11 mouse cellular contexts compared by ENCODE assay signal in the genomic region with DNA sequence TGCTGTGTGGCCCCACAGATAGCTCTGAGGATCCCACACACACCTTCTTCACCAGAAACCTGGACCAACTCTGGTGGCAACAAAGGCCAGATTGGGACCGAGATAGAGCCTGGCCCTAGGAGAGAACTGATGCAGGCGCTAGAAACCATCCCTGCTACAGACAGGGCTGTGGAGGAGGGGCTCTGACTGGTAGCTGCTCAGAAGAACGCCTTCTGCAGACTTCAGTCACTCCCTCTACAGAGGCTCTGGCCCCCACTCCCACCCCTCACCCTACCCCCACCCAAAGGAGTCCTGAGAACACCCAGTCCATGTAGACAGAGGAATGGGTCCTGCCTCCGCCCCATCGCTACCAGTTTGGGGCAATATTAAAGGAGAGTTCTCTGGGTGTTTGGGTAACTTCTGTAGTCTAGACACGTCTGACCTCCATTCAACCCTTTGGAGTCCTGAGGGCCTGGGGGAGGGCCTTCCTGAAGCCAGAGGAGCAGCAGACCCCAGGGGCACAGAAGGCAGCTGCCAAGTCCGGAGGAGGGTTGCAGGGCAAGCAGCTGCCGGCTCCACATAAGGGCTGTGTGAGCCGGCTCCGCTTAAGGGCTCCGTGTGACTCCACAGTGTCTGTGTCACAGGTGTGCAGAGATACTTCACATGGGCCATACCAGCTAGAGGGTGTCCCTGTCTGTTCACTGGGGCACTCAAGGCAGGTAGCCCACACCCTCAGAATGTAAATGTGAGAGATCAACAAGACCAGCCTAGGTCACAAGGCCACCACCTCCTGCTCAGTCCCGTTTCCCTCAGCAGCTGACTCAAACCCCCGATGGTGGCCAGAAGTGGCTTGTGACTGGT. TPM values are rescaled to one million over a fixed set of nuclear protein-coding genes. Genes with fewer than 3 reads are reported as not detected.
DNase-seq lines count a peak whose midpoint lies in the region; ATAC-seq and TF ChIP-seq lines count a peak whose summit lies in the region.
"Had no signal": no experiment of that assay in that cellular context is flagged by ENCODE, and none has a peak within 500 bp of the region (broad histone marks: within the 10 kb centered on the region; RNA-seq: fewer than 3 reads in every experiment).

No protein-coding gene starts in this region.

- DNase-seq in heart, adult 11 months = no peak
- DNase-seq in hindbrain, postnatal 0 days (ENCODE audit: low spot score) = no peak
- DNase-seq in frontal cortex, postnatal 10 days (ENCODE audit: low spot score in 2 of 2) = no peak
- DNase-seq in thymus, adult 18-20 months = no peak
- DNase-seq: heart, postnatal 10 days; layer of hippocampus, postnatal 36 days; lung, postnatal 10 days had no signal

- 0 out of 2 replicates have a peak overlapping the region, but pooled peaks have one; percentile 52 for H3K9ac ChIP-seq in heart, embryonic 11.5 days (ENCODE audit: low read depth, low read length)
- no peak overlapping the region for H3K9ac ChIP-seq in neural tube, embryonic 12.5 days
- H3K9ac ChIP-seq in neural tube, embryonic 15.5 days (replicated peaks) = no peak overlapping the region
- H3K9ac ChIP-seq in hindbrain, postnatal 0 days (replicated peaks; ENCODE audit: low read length) = no peak overlapping the region
- H3K9ac ChIP-seq in stomach, embryonic 16.5 days (ENCODE audit: low read length) = no peak overlapping the region

- no peaks in the 10 kb centered on the region for H3K27me3 ChIP-seq in heart, embryonic 11.5 days (ENCODE audit: control insufficient read depth, insufficient read depth, low read length)
- no peaks in the 10 kb centered on the region for H3K27me3 ChIP-seq in neural tube, embryonic 12.5 days (replicated peaks)
- H3K27me3 ChIP-seq in neural tube, embryonic 15.5 days (replicated peaks) = no peaks in the 10 kb centered on the region
- no peaks in the 10 kb centered on the region for H3K27me3 ChIP-seq in hindbrain, postnatal 0 days (ENCODE audit: insufficient read depth, low read length)
- H3K27me3 ChIP-seq in stomach, embryonic 16.5 days (ENCODE audit: control insufficient read depth, insufficient read depth, low read length) = no peaks in the 10 kb centered on the region

- no peak overlapping the region for H3K4me3 ChIP-seq in heart, embryonic 11.5 days (ENCODE audit: low read depth, low read length)
- H3K4me3 ChIP-seq in neural tube, embryonic 12.5 days = no peak overlapping the region
- no peak overlapping the region for H3K4me3 ChIP-seq in neural tube, embryonic 15.5 days (replicated peaks)
- no peak overlapping the region for H3K4me3 ChIP-seq in hindbrain, postnatal 0 days (ENCODE audit: low read length)
- H3K4me3 ChIP-seq in stomach, embryonic 16.5 days (replicated peaks; ENCODE audit: low read length) = no peak overlapping the region

- no peaks in the 10 kb centered on the region for H3K36me3 ChIP-seq in heart, embryonic 11.5 days (ENCODE audit: control insufficient read depth, insufficient read depth, low read length)
- H3K36me3 ChIP-seq in neural tube, embryonic 12.5 days = no peaks in the 10 kb centered on the region; the same call in none of the 2 replicates
- no peaks in the 10 kb centered on the region for H3K36me3 ChIP-seq in neural tube, embryonic 15.5 days
- H3K36me3 ChIP-seq in hindbrain, postnatal 0 days (ENCODE audit: insufficient read depth, low read length) = no peaks in the 10 kb centered on the region
- no peaks in the 10 kb centered on the region for H3K36me3 ChIP-seq in stomach, embryonic 16.5 days (ENCODE audit: control insufficient read depth, insufficient read depth, low read length)

- H3K4me2 ChIP-seq in heart, embryonic 11.5 days = no peak overlapping the region; the same call in 1 of the 2 replicates
- peak overlapping the region; percentile 24 for H3K4me2 ChIP-seq in neural tube, embryonic 12.5 days (replicated peaks)
- no peak overlapping the region for H3K4me2 ChIP-seq in neural tube, embryonic 15.5 days
- H3K4me2 ChIP-seq in hindbrain, postnatal 0 days (ENCODE audit: low read depth, low read length) = no peak overlapping the region
- no peak overlapping the region for H3K4me2 ChIP-seq in stomach, embryonic 16.5 days (ENCODE audit: low read depth, low read length)

- H3K9me3 ChIP-seq in heart, embryonic 11.5 days (replicated peaks; ENCODE audit: control insufficient read depth, low read length) = no peaks in the 10 kb centered on the region
- no peaks in the 10 kb centered on the region for H3K9me3 ChIP-seq in neural tube, embryonic 12.5 days
- H3K9me3 ChIP-seq in neural tube, embryonic 15.5 days (replicated peaks) = no peaks in the 10 kb centered on the region
- no peaks in the 10 kb centered on the region for H3K9me3 ChIP-seq in hindbrain, postnatal 0 days (ENCODE audit: low read length)
- no peaks in the 10 kb centered on the region for H3K9me3 ChIP-seq in stomach, embryonic 16.5 days (replicated peaks; ENCODE audit: control insufficient read depth, low read length)

- WGBS in heart, embryonic 11.5 days (ENCODE audit: insufficient replicate concordance) = 44% methylated on average over 13 of the region's 13 CpGs
- 28% methylated on average over 13 of the region's 13 CpGs for WGBS in neural tube, embryonic 12.5 days
- WGBS in neural tube, embryonic 15.5 days = 29% methylated on average over 13 of the region's 13 CpGs
- 25% methylated on average over 13 of the region's 13 CpGs for WGBS in hindbrain, postnatal 0 days
- 40% methylated on average over 13 of the region's 13 CpGs for WGBS in stomach, embryonic 16.5 days

- no peak for ATAC-seq in heart, embryonic 11.5 days (replicated peaks; ENCODE audit: insufficient number of reproducible peaks, low FRiP score, low TSS enrichment)
- ATAC-seq in neural tube, embryonic 12.5 days (ENCODE audit: low FRiP score, low read depth) = peak; percentile 57
- no peak; the same call in 1 of the 2 replicates for ATAC-seq in neural tube, embryonic 15.5 days (ENCODE audit: low FRiP score)
- ATAC-seq in hindbrain, postnatal 0 days = peak; percentile 50; the same call in 1 of the 2 replicates
- peak; percentile 15; the same call in 1 of the 2 replicates for ATAC-seq in stomach, embryonic 16.5 days (ENCODE audit: insufficient read depth, low FRiP score)

- no peak for TF ChIP-seq CTCF in hindbrain, postnatal 0 days (IDR thresholded peaks at IDR 0.05; ENCODE audit: low read depth)

- H3K27ac ChIP-seq in heart, embryonic 11.5 days (ENCODE audit: low read depth, low read length) = no peak overlapping the region
- H3K27ac ChIP-seq in neural tube, embryonic 12.5 days = 0 out of 2 replicates have a peak overlapping the region, but pooled peaks have one; percentile 37
- no peak overlapping the region for H3K27ac ChIP-seq in neural tube, embryonic 15.5 days (replicated peaks)
- H3K27ac ChIP-seq in hindbrain, postnatal 0 days = no peak overlapping the region
- no peak overlapping the region for H3K27ac ChIP-seq in stomach, embryonic 16.5 days (ENCODE audit: low read length)

- H3K4me1 ChIP-seq in heart, embryonic 11.5 days (ENCODE audit: control insufficient read depth, insufficient read depth, low read length) = peaks cover 48% of the 10 kb centered on the region
- H3K4me1 ChIP-seq in neural tube, embryonic 12.5 days = peaks cover 48% of the 10 kb centered on the region
- peaks cover 37% of the 10 kb centered on the region for H3K4me1 ChIP-seq in neural tube, embryonic 15.5 days
- H3K4me1 ChIP-seq in hindbrain, postnatal 0 days (ENCODE audit: insufficient read depth, low read length) = 0 out of 2 replicates have a peak, but pooled peaks cover 5% of the 10 kb centered on the region
- H3K4me1 ChIP-seq in stomach, embryonic 16.5 days (ENCODE audit: control insufficient read depth, insufficient read depth, low read length) = no peaks in the 10 kb centered on the region; the same call in 1 of the 2 replicates

RNA-seq across cellular contexts. Expression of a gene that starts 51.8 kb away (rescaled TPM):
- 1,448 and 1,508 TPM in 2 replicates for polyA plus RNA-seq in heart, embryonic 11.5 days (2014; fragmentation: Nextera tagmentation; extraction: Ambion mirVana)
- 3,655 and 3,681 TPM in 2 replicates for polyA plus RNA-seq in neural tube, embryonic 12.5 days (2016; fragmentation: Nextera tagmentation; extraction: Ambion mirVana)
- 3,602 and 3,776 TPM in 2 replicates for polyA plus RNA-seq in neural tube, embryonic 15.5 days (2015; fragmentation: Nextera tagmentation; extraction: Ambion mirVana)
- 2,410 and 2,568 TPM in 2 replicates for total RNA-seq in hindbrain, postnatal 0 days (2014; rRNA removed)
- 3,348 and 3,639 TPM in 2 replicates for polyA plus RNA-seq in hindbrain, postnatal 0 days (2015; fragmentation: Nextera tagmentation; extraction: Ambion mirVana)
- polyA plus RNA-seq in stomach, embryonic 16.5 days (2015; fragmentation: Nextera tagmentation; extraction: Ambion mirVana) = 2,700 and 3,060 TPM in 2 replicates

Comparison
In these comparisons a context has a peak if more than half of its experiments do, and no peak if none do; other contexts are left out.
1. ATAC-seq: peak in neural tube, embryonic 12.5 days (single experiment), hindbrain, postnatal 0 days (single experiment) and stomach, embryonic 16.5 days (single experiment); none in heart, embryonic 11.5 days (single experiment) and neural tube, embryonic 15.5 days (single experiment).